Mouse (Mus musculus): ENCODE results near the gene Exoc3l4.

Exoc3l4 gene

DNA sequence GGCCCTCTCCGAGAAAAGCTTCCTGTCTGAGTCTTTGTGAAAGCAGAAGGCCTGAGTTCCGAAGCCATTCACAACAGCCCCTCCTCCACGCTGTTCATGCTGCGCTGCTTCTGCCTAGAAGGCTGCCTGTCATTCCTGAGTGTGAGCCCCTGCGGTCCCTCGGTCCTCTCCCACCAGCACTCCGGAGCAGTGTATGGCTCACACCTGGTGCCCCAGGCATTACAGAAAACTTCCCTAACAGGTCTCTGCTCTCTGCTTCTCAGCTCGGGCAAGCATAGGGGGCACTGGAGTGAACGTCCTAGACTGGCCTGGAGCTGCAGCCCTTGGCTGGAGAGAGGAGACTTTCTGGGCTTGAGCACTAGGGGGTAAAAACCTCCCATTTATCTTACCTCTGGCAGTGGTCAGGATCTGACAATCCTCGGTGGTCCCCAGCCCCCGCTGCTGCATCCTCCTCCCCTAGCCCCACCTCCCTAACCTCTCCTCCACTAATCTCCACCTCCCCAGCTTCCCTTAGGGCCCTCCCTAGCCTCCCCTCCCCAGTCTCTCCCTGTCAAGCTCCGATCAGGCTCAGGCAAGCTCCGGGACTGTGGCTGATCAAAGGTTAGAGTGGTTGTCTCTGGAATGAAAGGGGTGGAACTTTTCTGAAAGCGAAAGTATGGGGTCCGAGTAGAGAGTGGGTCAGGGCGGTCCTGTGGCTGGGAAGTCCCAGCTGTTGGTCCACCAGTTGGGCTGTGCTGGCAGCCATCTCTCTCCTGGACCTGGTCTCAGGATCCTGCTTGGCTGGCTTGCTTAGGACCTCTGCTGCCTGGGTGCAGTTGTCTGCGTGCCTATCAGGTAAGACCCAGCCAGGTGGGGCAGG, at the start of gene Exoc3l4:
Gene Exoc3l4, plus strand, starts transcription at position 97 of the 859 bp plus-strand sequence.
- no peak for DNase-seq

DNA sequence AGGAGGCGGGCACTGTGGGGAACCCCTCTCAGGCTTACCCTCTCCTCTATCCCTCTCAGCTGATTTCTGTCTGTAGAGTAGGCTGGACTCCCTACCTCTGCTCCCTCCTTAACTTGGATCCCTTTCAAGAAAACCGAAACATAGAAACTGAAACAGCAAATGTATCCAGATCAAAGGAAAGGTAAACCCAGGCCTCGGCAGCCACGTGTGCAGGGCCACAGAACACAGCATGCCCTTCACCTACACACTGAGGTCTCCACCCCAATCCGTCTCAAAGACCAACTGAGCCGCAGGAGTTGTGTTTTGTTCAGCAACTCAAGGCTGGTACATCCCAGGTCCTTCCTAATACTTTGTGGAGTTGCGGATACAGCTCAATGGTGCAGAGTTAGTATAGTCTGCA, 49.8 kb upstream of the Exoc3l4 start:
- DNase-seq: no peak

DNA sequence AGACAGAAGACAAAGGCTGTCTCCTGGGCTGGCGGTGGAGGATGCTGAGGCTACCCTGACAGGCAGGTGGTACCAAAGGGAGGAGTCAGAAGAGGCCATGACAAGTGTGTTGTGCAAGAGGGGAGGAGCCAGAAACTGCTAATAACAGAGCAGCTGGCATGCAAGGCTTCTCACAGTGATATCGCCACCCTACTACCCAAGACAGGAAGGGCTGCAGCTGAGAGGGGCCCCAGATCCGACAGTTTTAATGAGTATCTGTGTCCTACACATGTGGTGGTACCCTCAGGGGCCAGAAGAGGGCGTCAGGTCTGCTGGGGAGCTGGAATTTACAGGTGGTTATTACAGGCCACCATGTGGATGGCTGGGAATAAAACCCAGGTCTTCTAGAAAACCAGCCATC, 46.6 kb upstream of the Exoc3l4 start:
- no peak for DNase-seq

DNA sequence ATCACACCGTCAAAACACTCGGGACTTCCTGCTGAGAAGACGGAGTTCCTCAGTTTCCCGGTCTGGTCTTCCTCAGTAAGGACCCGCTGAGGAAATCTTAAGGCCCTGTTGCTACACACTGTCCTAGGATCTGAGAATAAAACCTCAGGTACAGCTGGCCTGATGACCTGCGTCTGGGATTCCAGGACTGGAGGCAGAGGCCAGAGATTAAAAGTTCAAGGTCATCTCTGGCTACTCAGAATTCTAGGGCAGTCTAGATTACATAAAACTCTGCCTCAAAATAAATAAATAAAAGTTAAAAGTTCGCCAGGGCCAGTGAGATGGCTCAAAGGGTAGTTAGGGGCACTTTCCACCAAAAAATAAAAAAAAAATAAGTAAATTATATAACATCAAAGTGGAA, 44.9 kb upstream of the Exoc3l4 start:
- DNase-seq: no peak

DNA sequence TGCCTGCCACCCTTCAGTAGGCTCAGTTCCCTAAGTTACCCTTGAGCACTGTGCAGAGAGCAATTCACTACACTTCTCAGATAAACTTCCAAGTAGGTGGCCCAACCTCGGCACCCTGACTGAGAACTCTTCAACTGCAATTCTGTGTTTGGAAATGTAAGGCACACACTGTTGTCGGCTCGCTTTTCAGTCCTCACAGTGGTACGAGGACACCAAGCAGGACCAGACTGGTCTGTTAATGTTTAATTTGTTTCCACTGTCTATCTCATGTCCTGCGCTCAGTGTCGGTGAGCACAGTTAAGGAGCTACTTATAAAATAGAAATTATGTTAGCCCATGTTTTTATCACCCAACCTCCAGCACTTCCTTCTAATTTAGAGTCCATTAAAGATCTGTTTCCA, 43.4 kb upstream of the Exoc3l4 start:
- no peak for DNase-seq

DNA sequence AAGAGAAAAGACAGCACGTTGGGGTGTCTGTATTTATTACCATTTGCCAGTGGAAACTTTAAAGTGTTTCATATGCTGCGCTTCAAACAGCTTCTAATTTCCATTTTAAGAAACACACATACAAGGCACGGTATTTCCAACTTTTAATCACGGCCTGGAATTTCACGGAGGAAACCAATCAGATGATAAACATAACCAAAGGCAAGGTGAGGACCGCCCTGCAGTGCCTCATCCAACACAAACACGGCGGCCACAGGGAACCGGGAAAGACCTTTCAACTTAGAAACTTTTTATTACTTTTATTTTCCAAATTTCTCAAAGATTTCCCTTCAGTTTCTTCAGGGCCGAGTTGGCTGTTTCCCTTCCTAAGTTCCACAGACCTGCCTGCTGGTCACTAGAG, 42.1 kb upstream of the Exoc3l4 start:
- no peak for DNase-seq

DNA sequence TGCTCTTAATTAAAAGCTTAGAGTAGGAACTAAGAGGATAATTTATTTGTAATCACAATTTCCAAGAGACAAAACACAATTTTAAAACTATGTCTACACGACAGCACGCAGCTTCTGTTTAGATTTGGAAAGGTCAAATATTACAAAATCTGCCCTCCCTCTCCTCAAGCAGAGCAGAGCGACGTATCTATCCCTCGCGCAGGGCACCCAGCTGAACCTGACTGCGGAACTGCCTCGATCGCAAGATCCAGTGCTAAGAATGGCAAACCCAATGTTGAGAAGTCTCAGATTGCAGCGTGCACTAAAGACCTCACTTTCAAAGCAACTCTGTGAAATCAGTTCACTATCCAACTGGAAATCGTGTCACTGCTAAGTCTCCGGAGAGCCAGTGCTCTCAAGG, 41.3 kb upstream of the Exoc3l4 start:
- DNase-seq: no peak

DNA sequence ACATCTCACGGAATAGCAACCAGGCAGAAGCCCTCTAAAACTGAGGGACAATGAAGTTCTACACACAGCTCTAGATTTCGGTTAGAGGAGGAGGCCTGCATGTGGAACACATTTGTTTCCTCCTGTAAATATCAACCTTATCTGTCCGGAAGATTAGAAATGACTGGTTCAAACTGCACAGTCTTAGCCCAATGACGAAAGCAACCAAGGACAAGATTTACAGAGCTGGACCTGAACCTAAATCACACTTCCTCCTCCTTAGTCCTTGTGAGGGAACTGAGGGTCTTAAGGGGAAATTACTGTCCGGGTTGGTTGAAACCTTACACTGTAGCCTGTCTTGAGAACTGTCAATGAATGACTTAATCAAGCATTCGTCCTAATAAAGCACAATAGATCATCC, 40.8 kb upstream of the Exoc3l4 start:
- DNase-seq: no peak

DNA sequence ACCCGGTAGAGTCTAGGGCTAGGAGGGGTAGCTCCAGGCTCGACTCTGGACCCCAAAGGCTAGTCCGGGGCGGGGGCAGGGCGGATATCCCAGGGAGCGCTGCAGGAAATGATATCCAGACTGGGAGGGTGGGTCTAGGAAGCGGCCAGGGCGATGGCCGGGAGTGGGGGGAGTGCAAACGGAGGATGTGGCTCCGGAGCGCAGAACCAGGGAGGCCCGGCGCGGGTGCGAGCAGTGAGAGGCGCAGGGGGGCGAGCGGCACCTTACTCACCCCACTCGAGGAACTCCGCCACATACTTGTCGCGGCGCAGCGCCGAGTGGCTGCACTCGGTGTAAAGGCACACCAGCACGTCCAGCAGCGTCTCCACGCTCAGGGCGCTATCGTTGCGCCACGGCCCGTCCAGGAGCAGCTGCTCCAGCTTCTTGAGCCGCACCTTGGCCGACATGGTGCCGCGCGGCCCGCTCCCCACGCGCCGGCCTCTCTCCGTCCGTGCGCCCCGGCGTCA, 39.9 kb upstream of the Exoc3l4 start:
- no peak for DNase-seq

DNA sequence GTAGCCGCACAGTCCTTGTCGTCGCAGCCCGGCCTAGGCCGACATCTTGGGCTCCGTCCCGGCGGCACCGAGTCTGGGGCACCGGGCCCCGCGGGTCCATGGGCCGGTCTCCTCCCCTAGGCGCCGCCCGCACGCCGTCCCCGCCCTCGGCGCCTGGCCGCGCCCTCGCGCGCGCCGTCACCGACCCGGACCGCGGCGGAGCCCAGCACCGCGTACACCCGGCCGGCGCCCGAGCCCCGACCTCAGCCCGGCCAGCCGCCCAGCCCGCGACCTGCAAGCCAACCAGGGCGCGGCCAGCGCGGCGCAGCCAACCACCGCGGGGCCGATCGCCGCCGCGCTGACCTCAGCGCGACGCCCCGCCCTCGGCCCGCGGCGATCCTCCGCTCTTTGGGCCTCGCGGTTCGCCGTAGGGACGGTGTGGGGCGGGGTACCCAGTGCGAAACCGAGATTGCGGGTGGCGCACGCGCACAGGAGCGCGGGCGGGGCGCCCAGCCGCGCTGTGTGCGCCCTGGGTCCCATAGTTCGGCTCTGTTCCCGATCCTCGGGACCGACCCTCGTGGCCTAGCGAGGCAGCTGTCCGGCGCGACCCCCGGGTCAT, 39.3 kb upstream of the Exoc3l4 start, which contains the start of gene Cdc42bpb:
Gene Cdc42bpb, minus strand, starts transcription at position 343 of the 598 bp plus-strand sequence.
- DNase-seq: peak; percentile 97 to 98

DNA sequence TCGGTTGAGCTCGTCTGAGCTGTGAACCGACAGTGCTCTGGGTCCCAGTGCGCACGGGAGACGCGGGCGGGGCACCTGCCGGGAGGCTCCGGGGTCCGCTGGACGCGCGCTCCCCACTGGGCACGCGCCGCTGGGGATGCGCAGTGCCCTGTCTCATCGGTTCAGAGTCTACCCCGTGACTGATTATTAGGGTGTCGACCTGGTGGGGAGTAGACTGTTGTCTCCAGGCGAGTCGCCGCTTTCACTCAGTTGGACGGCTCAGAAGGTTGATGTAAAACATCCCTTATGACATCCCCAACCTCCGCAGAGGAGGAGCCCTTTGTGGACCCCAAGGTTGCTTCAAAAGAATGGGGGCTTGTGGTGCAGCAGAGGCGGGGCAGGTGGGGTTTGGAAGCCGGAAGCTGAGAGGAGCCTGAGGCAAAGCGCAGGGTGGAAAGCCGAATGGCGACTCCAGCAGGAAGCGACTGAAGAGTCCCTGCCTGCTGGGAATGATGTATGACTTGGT, 38.8 kb upstream of the Exoc3l4 start:
- DNase-seq: peak in 1 of 2 experiments; percentile 58

DNA sequence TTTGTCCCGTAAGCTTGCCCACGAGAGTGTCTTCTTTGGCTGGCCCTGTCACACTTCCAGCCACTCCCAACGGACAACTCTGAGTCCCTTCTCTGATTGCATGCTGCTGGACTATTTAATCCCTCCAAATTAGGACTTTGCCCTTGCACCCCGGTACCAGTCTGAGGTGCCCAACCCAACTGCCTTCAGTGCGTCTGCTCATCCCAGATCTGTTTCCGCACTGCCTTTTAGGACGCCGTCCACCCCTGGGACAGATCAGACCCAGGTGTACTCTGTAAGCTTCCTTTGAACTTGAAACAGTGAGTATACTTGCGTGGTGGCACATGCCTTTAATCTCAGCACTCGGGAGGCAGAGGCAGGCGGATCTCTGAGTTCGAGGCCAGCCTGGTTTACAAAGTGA, 38.0 kb upstream of the Exoc3l4 start:
- DNase-seq: no peak

DNA sequence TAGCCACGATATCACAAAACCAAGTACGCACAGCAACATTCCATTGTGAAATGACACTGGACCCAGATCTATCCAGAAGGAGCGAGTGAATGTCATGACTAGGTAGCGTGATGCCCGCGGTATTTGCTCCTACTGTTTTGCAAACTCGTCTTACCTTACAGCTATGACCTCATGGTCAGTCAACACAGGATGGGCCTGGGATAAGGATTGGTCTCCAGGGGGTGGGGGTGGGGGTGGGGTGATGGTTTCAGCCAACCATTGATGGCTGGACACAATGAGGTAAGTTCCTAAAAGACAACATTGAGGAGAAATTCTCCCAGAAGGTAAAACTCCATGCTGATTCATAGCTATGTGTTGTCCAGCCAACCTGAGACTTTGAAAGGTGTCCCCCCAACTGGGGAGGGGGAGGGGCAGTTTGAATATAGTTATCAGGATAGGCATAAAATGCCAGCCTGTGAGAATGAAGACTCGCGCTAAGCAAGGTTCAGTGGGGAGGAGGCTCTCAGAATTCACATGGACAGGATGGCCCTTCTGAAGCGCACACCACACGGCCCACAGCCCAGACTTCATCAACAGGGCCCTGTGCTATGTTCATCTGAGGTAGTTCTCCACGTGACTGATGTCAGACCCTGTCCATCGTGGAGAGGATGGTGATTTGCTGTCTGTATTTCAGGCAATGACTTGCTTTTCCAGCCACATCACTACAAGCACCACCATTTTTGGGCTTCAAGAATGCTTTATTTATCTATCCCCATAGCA, 30.8 kb upstream of the Exoc3l4 start:
- no peak for DNase-seq

DNA sequence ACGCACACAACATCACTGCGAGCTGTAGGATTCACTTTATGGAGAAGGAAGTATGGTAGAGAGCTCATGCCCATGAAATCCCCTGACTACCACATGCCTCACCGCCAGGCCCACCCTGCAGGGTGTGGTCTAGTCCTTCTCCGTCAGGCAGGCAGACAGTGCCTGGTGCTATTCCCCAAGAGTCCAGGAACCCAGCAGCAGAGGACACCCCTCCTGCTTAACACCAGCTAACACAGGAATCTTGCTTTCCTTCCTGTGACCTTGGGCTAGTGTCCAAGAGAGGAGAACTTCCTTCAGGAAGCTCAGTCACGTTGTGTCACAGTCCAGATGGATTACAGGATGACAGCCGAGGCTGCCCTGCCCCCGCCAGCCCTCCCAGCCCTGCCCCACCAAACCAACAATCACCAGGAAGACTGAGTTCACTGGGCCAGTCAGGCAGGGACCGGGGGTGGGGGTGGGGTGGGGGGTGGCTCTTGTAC, 30.1 kb upstream of the Exoc3l4 start:
- DNase-seq: no peak

DNA sequence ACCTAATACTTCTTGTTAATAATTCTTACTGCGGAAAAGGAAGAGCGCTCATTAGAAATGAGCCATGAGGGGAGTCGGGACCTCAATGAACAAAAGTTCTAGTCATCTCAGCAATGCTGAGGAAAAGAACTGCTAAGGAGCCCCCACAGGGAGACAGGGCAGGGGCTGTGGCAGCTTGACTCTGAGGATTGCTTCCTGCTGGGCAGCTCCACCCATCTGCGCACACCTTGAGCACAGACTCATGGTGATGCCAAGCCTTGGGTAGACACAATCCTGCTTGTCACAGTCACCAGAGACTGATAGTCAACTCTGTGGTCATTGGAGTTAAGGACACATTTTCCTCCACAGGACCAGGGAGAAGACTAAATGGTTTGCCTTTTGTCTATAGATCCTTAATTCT, 29.7 kb upstream of the Exoc3l4 start:
- DNase-seq: no peak

DNA sequence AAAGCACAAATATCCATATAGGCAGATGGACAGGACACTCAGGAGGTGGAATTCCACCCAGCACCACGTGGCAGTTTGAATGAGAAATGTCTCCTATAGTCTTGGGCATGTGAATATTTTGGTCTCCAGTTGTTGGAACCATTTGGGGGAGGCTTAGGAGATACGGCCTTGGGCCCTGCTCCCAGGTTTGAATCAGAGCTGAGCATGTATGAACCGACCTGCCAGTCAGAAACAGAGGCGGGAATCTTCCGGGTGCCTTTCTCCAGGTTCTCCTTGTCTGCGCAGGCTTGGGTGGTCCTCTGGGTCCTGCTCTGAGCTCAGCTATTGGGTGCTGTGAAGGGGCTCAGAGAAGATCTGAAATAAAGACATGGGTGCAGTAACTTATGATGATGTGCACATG, 22.8 kb upstream of the Exoc3l4 start:
- no peak for DNase-seq

DNA sequence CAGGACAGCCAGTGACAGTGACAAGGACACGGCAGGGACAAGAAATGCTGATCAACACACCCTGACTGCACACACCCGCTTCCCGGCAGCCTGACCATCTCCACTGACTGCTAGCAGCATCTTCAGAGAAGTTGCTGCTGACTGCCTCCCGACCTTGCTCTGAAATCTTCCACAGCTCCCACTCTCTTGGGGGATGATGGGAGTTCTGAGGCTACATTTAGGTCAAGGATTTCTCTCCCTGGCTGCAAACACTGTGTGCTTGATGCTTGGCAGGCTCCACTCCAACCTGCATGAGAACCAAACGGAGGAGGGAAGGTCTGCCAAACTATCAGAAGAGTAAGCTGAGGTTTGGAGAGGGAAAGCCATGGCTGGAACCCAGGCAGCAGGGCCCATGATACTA, 19.8 kb upstream of the Exoc3l4 start:
- no peak for DNase-seq

DNA sequence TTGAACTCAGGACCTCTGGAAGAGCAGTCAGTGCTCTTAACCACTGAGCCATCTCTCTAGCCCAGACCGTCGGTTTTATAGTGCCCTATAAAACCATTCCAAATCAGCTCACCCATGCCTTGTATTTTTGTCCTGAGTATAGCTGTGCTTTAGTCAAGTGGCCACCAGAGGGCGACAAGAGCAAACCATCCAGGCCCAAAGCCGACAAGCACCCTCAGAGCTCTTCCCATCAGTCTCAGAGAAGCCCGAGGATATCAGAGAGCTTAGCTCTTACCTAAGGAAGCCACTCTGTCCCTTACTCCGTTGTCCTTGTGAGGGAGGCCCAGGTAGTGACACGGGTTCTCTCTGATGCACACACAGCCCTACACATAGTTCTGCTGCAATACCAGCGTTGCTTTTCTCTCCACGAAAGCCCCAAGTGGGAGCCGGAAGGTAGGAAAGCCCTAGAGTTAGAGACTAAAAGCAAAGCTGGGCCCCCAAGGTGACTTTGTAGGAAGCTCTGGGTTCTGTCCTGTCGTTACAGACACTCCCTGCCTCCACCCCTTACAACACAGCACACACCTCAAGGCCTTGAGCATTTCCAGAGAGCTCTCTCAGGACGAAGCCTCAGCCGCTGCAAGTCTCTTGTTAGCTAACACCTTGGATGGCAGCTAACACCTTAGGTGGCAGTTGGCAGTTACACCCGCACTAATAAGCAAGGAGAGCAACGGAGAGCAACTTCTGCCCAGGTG, 15.2 kb upstream of the Exoc3l4 start:
- DNase-seq: peak; percentile 80 to 87

DNA sequence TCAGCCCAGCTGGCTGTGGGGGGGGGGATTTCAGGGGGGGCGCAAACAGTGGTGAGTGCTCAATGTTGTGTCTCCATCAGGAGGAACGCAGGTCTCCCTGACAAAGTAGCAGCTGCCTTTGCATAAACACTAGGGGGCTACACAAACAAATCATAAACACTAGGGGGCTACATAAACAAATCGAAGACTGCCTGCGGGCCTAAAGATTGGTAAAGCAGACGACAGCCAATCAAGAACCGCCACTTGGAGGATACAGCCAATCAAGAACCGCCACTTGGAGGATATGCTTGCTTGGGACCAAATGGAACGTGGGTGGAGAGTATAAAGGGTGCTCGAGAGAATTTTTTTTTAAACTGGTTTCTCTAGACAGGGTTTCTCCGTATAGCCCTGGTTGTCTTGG, 11.9 kb upstream of the Exoc3l4 start:
- no peak for DNase-seq

DNA sequence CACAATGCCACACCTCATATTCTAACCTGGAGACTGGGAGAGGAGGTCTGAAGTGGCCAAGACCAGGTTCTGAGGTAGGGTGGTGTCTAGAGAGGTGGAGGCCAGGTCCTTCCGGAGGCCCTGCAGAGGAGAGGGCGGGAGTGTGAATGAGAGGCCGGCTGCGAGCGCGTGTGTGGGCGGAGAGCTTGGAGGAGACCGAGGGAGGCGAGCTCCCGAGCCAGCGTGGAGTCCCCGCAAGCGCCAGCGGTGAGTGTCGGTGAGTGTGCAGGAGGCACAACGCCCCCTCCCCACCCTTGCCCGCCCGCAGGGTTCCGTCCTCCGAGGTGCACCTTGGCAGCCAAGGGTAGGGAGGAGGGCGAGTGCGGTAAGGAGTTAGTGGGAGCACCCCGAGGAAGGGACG, 10.2 kb upstream of the Exoc3l4 start, which contains the start of gene Lbhd2:
Gene Lbhd2, plus strand, starts transcription at position 188 of the 400 bp plus-strand sequence.
- DNase-seq: no peak

DNA sequence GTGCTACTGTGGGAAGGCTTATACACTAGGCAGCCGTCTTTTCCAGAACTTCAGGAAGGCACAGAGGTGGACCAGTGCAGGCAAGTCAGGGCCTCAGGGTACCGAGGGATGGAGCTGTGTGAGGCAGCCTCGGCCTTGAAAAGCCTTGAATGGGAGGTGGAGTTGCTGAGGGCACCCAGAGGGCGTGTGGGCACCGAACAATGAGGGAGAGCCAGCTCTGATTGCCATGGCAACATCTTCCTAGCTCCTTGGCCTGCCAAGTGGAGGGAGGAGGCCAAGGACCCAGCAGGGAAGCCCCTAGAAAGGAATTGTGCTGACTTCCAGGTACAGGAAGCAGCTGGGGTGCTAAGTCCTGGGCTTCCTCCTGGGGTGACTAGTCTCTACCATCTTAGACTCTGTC, 7.2 kb upstream of the Exoc3l4 start:
- DNase-seq: peak; percentile 35 to 47

DNA sequence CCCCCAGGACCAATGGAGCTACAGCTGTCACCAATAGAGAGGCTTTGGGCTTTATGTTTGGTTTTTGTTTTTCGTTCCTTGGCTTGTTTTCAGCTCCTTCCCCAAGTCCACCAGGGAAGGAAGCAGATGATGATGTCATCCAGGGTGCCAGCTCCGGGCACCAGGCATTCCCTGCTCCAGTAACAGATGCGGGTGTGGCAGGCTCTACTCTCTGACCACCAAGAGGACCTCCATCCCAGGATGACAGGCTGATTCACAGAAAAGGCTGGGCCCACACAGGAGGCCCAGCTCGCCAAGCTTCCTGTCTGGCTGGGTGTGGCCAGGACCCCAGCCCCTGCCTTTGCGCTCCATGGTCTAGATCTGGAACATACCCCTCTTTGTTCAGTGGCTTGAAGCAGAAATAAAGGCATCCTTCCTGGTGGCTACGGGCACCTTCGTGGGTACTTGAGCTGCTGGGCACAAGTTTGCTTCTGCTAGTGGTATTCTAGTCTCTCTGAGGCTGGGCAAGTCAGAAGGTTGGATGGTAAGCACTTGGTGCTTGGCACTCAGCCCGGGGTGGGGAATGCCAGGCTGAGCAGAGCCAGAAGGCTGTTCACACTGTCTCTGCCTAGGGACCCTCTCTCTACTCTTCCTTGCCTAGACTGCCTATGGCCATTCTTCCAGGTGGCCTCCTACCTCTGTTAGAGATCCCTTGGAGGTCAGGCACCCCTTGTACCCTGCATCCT, 5.0 kb upstream of the Exoc3l4 start:
- DNase-seq: no peak

All from cerebellum, postnatal 36 days (tissue).